Mouse (Mus musculus) frontal cortex, postnatal 10 days (tissue): ENCODE measurements around the gene Dgke.
"Not testable (repeated sequence)": the region's sequence is repeated elsewhere in the genome, so short reads cannot be mapped to it uniquely, and the experiment has no call there.

ENCODE experiments used
- DNase-seq, 2 experiments: peaks; one replicate each; pipeline ENCODE4 v3.0.0; 2022; ENCODE audit warnings: low spot score in 2 of 2, mixed read lengths in 1 of 2

Gene Dgke

DNA sequence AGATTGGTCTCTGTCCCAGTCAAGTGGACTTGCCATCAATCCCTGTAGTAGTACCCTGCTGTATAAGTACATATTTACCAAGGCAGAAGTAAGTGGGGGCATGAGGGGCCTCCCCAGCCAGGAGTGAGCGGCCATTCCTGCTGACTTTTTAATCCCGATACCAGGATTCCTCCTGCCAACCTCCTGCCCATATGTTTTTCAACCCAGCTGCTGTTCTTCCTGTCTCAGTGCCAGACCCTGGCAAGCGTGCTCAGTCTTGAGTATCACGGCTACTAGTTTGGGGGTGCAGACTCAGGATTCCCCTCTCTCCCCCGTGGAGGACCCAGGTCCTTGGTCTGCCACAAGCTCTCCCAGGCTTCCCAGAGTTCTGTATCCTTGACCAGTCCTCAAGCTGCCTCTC, 64.0 kb downstream of the Dgke start:
- no peak for DNase-seq

DNA sequence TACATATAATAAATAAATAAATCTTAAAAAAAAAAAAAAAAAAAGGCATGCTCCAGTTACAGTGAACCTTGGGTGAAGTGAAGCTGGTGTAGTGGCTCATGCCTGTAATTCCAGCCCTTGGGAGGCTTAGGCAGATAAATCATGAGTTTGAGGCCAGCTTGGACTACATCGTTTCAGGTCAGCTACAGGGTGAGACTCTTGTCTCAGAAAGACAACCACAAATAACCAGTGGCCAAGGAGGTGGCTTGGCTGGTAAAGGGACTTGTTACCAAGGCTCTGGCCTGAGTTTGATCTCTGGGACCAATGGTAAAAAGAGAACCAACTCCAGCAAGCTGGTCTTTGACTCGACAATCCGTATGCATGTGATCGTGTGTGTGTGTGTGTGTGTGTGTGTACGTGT, 64.6 kb downstream of the Dgke start:
- DNase-seq, result no peak

DNA sequence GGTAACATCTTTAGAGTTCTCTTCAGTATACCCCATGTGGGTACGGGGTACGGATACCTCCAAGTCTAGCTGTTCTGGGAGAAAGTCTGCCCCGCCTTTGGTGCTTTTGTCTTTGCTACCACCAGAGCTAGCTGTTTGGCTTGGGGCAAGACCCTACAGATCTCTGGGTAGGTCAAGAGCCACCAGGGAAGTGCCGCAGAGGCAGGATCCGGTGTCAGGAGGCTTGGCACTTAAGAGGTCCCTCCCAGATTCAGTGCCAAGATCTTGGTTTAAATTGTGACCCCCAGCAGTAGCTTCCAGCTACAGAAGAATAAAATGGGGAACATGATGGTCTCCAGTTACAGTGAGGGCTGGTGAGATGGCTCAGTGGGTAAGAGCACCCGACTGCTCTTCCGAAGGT, 65.1 kb downstream of the Dgke start:
- no peak for DNase-seq

DNA sequence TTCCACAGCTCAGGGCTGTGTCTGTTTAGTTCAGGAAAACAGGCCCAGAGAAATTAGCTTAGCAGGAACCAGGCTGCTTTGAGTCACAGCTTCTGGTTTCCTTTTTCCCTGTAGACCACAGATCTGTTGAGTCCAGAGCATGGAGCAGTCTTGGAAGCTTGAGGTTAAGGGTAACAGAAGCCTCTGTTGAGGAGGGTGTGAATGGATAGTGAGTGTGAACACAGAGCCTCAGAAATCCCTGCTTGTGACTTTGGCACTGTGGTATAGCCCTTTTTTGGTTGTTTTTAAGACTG, 66.2 kb downstream of the Dgke start:
- DNase-seq, result no peak

DNA sequence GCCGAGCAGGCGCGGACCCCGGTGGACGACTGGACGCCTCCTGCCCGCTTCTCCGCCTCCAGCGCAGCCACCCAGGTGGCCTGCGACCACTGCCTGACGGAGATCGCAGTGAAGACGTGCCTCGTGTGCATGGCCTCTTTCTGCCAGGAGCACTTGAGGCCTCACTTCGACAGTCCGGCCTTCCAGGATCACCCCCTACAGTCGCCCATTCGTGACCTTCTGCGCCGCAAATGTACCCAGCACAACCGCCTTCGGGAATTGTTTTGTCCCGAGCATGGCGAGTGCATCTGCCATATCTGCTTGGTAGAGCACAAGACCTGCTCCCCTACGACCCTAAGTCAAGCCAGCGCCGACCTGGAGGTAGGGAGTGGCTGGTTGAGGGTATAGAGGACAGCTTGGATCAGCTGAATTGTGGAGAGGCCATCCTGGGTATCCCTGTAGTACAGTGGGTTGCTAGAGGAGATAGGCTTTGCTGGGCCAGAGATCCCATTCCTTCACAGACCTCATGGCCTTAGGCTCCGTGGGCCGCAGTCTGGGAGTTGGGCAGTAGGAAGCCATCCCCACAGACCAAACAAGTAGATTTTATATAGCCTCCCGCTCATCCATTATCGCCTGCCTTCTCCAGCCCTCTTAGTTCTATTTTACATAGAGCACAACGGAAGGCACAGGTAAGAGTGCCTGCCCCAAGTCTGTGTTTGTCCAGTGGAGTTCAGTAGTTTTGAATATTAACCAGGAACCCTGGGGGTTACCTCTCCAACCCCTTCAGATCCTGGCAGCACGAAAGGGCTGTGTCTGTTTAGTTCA, 66.7 kb downstream of the Dgke start:
- DNase-seq, result no peak

DNA sequence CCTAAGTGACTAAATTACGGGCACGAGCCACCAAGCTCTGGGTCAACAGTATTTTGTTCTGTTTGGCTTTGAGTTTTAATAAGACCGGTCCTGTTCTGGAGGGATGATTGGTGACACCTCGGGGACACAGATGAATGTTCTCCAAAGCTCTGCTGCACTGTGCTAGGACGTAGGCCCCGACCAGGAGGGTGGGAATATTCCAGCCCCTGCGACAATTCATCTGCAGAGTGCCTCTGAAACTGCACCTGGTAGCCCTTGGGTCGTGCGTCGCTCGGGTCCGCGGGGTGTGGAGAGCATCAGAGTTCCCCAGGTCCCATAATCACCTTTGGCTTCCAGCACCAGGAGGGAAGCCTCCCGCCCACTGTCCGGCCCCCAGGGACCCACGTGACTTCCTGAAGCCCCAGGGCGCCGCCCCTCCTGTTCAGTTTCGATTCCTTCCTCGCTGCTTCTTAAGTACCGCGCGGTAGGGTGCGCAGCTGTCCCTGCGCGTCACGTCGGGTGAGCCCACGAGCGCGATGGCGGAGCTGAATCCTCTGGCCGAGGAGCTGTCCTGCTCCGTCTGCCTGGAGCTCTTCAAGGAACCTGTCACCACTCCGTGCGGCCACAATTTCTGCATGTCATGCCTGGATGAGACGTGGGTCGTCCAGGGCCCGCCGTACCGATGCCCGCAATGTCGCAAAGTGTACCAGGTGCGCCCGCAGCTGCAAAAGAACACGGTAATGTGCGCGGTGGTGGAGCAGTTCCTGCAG, 67.5 kb downstream of the Dgke start, which contains the start of gene Trim25:
Gene Trim25 (plus strand): TSS at position 403 of the 749 bp plus-strand sequence.
- peak; percentile 60 to 65 for DNase-seq

DNA sequence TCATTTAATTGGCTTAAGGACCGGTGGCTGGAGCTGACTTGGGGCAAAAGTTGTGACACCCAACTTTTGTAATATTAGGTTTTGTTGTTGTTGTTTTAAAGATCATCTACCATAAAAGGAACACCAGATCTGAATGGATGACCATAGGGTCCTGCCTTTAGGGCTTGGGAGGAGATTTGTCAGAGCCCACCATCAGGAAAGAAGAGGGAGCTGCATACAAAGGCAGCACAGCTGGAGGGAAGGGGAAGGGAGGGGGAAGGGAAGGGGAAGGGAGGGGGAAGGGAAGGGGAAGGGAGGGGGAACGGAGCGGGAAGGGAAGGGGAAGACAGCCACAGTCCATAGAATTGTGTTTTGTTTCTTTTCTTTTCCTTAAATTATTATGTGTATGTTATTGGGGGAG, 68.2 kb downstream of the Dgke start:
- DNase-seq, result no peak

DNA sequence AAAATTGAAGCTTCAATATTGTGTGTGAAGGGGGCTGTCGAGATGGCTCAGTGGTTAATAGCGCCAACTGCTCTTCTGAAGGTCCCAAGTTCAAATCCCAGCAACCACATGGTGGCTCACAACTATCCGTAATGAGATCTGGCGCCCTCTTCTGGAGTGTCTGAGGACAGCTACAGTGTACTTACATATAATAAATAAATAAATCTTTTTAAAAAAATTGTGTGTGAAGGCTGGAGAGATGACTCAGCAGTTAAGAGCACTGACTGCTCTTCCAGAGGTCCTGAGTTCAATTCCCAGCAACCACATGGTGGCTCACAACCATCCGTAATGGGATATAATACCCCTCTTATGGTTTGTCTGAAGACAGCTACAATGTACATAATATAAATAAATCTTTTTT, 69.3 kb downstream of the Dgke start:
- not testable (repeated sequence) for DNase-seq

DNA sequence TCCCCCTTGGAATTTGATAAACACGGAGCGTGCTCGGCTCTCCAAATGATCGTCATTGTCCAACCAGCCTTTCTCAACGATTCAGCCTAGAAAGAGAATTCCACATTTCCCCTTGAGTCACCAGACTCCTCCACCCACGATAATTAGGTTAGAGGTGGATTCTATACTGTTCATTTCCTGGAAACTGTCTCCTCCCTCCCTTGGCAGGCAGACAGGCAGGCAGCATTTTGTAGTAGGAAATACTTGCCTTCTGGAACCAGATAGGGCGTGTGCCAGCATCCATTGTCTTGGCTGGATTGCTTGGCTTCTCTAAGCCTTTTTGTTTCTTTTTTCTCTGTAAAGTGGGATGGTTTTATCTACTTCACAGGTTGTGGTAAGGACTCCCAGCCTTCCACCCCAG, 70.2 kb downstream of the Dgke start:
- DNase-seq, result no peak

DNA sequence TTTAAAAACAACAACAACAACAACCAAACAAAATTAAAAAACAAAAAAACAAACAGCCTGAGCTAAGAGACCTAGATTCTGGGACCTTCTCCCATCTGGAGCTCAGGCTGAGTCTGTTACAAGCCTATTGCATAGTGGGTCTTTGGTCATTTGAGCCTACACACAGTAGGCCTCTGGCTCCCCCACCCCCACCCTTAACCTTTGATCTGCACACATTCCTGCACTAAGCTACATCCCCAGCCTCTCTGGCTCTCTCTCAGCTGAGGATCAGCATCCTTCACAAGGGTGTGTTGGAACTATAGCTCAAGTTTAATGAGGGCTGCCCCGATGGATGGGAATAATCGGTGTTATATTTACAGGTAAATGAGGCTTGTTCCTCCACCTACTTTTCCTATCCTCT, 71.0 kb downstream of the Dgke start:
- DNase-seq, result no peak

DNA sequence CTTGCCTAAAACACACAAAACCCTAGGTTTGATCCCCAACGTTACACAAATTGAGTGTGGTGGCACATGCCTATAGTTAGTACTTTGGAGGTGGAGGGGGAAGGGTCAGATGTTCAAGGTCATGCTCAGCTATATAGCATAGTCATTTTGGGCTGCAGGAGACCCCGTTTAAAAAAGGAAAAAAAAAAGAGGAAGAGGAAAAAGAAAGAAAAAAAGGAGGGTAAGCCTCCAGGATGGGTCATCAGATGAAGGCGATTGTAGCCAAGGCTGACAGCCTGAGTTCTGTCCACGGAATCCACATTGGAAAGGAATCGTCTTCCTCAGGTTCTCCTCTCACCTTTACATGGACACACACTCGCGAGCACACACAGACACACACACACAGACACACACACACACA, 72.2 kb downstream of the Dgke start:
- DNase-seq, result no peak

DNA sequence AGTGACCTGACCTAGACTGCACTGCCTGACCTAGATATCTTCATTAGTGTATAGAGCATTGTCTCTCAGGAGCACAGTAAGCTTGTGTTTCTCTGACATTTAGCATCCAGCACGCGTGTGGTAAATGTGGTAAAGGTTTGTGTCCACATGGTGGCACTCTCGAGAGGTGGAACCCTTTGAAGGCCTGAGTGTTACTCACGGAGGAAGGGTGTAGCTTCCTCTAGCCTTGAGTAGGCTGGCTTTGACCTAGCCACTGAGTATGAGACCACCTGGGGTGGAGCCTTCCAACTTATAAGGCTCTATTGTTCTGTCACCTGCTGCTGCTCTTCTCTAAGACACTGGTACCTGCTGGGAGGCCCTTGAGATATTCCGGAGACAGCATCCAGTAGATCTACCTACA, 73.0 kb downstream of the Dgke start:
- peak in 1 of 2 experiments; percentile 40 for DNase-seq

DNA sequence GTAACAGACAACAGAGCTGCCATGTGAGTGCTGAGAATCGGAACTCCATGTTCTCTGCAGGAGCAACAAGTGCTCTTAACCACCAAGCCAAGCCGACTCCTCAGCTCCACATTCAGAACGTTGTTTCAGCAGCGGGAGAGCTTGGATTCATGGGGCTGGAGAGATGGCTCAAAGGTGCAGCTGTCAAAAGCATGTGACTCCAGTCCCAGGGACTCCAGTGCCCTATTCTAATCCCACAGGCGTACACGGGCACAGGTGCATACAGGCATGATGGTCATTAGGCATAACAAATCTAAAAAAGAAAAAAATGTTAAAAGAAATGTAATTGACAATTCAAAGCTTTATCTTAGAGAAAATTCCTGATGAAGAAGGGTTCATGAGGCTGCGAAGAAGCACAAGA, 73.5 kb downstream of the Dgke start:
- no peak for DNase-seq

DNA sequence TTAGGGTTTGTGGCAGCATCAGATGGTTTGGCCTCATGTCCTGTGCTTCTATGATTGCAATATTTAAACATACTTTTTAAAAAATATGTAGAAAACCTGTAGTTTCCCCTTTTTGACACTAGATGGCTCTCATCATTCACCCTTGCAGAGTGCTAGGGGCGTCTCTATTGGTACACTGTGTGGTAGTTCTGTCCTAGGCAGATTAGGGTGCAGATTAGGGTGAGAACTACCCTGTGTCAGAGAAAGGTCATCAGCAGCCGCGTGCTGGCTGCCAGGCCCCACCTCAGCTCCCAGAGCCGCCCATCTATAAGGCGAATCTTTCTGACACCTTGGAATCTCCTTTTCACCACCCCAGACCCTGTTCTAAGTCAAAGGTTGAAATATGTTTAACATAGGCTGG, 77.1 kb downstream of the Dgke start:
- no peak for DNase-seq

DNA sequence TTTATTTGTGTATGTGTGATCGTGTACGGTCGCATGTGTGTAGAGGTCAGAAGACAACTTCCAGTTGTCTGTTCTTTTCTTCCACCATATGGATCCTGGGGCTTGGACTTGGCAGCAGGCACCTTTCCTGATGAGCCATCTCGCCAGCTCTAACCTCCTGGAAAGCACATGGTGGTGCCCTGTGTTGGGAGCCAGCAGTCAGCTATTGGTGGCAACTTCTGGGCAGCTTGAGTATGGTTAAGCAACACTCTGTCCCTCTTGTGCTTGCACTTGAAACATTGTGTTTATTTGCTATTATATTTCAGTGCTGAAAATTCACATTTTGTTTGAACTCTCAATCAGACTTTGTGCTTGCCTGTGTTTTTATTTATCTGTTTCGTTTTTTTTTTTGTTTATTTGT, 77.7 kb downstream of the Dgke start:
- DNase-seq, result no peak

DNA sequence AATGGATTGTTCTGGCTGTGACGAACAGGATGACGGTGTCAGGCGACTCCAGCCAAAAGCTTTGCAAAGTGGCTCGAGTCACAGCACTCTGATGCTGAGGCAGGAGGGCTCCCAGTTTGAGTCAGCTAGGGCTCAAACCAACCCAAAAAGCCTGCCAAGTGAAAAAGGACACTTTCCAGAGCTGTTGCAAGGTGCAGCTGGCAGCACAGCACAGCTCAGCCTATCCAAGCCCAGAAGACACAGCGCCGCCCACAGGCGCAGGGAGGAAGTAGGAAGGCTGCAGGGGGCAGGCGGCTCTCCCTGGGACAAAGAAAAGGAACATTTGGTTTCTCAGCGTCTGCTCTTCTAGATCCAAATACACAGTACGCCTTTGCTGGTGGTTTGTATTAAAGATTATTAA, 80.0 kb downstream of the Dgke start:
- no peak for DNase-seq
